8 mouse cellular contexts compared by ENCODE assay signal in the genomic region with DNA sequence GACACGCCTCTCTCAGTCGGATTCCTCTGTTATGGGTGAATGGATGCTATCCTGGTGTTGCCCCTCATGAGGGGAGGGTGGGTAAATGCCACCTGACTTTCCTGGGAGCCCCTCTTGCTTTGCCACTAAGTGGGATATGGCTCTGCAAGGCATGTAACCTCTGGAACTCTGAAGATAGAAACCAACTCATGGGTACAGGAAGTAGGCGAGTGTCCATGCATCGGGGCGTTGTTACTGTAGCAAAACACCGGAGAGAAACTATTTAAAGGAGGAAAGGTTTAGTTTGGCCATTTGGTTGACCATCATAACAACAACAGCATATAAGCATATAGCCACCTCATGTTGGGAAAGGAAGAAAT. TPM values are rescaled to one million over a fixed set of nuclear protein-coding genes. Genes with fewer than 3 reads are reported as not detected.
DNase-seq lines count a peak whose midpoint lies in the region; ATAC-seq lines count a peak whose summit lies in the region.
"Had no signal": no experiment of that assay in that cellular context is flagged by ENCODE, and none has a peak within 500 bp of the region (broad histone marks: within the 10 kb centered on the region; RNA-seq: fewer than 3 reads in every experiment).

No protein-coding gene starts in this region.

- H3K36me3 ChIP-seq in neural tube, embryonic 11.5 days (ENCODE audit: control insufficient read depth, insufficient read depth, low read length): no peaks in the 10 kb centered on the region
- H3K36me3 ChIP-seq in forebrain, embryonic 13.5 days (ENCODE audit: poor library complexity, severe bottlenecking): no peaks in the 10 kb centered on the region
- H3K36me3 ChIP-seq in limb, embryonic 15.5 days: no peaks in the 10 kb centered on the region
- no peaks in the 10 kb centered on the region for H3K36me3 ChIP-seq in stomach, embryonic 16.5 days (ENCODE audit: control insufficient read depth, insufficient read depth, low read length)

- peaks cover 14% of the 10 kb centered on the region for H3K4me1 ChIP-seq in neural tube, embryonic 11.5 days (ENCODE audit: control insufficient read depth, insufficient read depth, low read length)
- H3K4me1 ChIP-seq in forebrain, embryonic 13.5 days: peaks cover 38% of the 10 kb centered on the region
- H3K4me1 ChIP-seq in limb, embryonic 15.5 days: peaks cover 17% of the 10 kb centered on the region
- peaks cover 14% of the 10 kb centered on the region for H3K4me1 ChIP-seq in stomach, embryonic 16.5 days (ENCODE audit: control insufficient read depth, insufficient read depth, low read length)

- H3K9ac ChIP-seq in neural tube, embryonic 11.5 days (ENCODE audit: low read length): peak overlapping the region; percentile 42
- peak overlapping the region; percentile 55 for H3K9ac ChIP-seq in forebrain, embryonic 13.5 days
- no peak overlapping the region for H3K9ac ChIP-seq in limb, embryonic 15.5 days
- peak overlapping the region; percentile 74 for H3K9ac ChIP-seq in stomach, embryonic 16.5 days (ENCODE audit: low read length)

- WGBS in neural tube, embryonic 11.5 days: 76% methylated on average over 6 of the region's 6 CpGs
- 72% methylated on average over 6 of the region's 6 CpGs for WGBS in forebrain, embryonic 13.5 days
- 76% methylated on average over 6 of the region's 6 CpGs for WGBS in limb, embryonic 15.5 days
- 80% methylated on average over 6 of the region's 6 CpGs for WGBS in stomach, embryonic 16.5 days

- no peaks in the 10 kb centered on the region for H3K27me3 ChIP-seq in neural tube, embryonic 11.5 days (ENCODE audit: control insufficient read depth, insufficient read depth, low read length)
- no peaks in the 10 kb centered on the region for H3K27me3 ChIP-seq in forebrain, embryonic 13.5 days
- H3K27me3 ChIP-seq in limb, embryonic 15.5 days: no peaks in the 10 kb centered on the region
- H3K27me3 ChIP-seq in stomach, embryonic 16.5 days (ENCODE audit: control insufficient read depth, insufficient read depth, low read length): no peaks in the 10 kb centered on the region

- peak overlapping the region; percentile 19 for H3K4me3 ChIP-seq in neural tube, embryonic 11.5 days (ENCODE audit: low read depth, low read length)
- H3K4me3 ChIP-seq in forebrain, embryonic 13.5 days: peak overlapping the region; percentile 72
- H3K4me3 ChIP-seq in limb, embryonic 15.5 days: peak overlapping the region; percentile 63
- H3K4me3 ChIP-seq in stomach, embryonic 16.5 days (replicated peaks; ENCODE audit: low read length): peak overlapping the region; percentile 51

- no peak overlapping the region for H3K27ac ChIP-seq in neural tube, embryonic 11.5 days (ENCODE audit: low read depth, low read length)
- H3K27ac ChIP-seq in forebrain, embryonic 13.5 days: peak overlapping the region; percentile 80
- H3K27ac ChIP-seq in limb, embryonic 15.5 days: no peak overlapping the region
- no peak overlapping the region for H3K27ac ChIP-seq in stomach, embryonic 16.5 days (ENCODE audit: low read length)

- no peak for ATAC-seq in neural tube, embryonic 11.5 days (ENCODE audit: insufficient read depth, low FRiP score, low TSS enrichment)
- ATAC-seq in forebrain, embryonic 13.5 days: no peak
- no peak for ATAC-seq in limb, embryonic 15.5 days (ENCODE audit: insufficient number of reproducible peaks, low FRiP score, low TSS enrichment, low read depth)
- ATAC-seq in stomach, embryonic 16.5 days (ENCODE audit: insufficient read depth, low FRiP score): no peak
- no peak for ATAC-seq in frontal cortex, adult (ENCODE audit: low TSS enrichment)

- H3K4me2 ChIP-seq in neural tube, embryonic 11.5 days (ENCODE audit: low read depth): peak overlapping the region; percentile 46
- peak overlapping the region; percentile 58 for H3K4me2 ChIP-seq in forebrain, embryonic 13.5 days
- H3K4me2 ChIP-seq in limb, embryonic 15.5 days: peak overlapping the region; percentile 51
- H3K4me2 ChIP-seq in stomach, embryonic 16.5 days (ENCODE audit: low read depth, low read length): peak overlapping the region; percentile 61

- H3K9me3 ChIP-seq in neural tube, embryonic 11.5 days (ENCODE audit: control insufficient read depth, low read length): no peaks in the 10 kb centered on the region
- H3K9me3 ChIP-seq in forebrain, embryonic 13.5 days (replicated peaks): no peaks in the 10 kb centered on the region
- H3K9me3 ChIP-seq in limb, embryonic 15.5 days: no peaks in the 10 kb centered on the region
- H3K9me3 ChIP-seq in stomach, embryonic 16.5 days (replicated peaks; ENCODE audit: control insufficient read depth, low read length): no peaks in the 10 kb centered on the region

- DNase-seq in neural tube, embryonic 11.5 days (ENCODE audit: low spot score): no peak
- no peak for DNase-seq in neural tube, embryonic 10.5 days (ENCODE audit: extremely low spot score, low spot score)
- DNase-seq in cerebellum, adult 11-12 months: no peak

RNA-seq across cellular contexts. Expression of a gene that starts 1.0 kb away (rescaled TPM):
- 115 and 119 TPM in 2 replicates for polyA plus RNA-seq in neural tube, embryonic 11.5 days (2014; fragmentation: Nextera tagmentation; extraction: Ambion mirVana)
- 148 and 160 TPM in 2 replicates for polyA plus RNA-seq in forebrain, embryonic 13.5 days (2015; fragmentation: Nextera tagmentation; extraction: Ambion mirVana)
- 75.7 and 83.1 TPM in 2 replicates for polyA plus RNA-seq in limb, embryonic 15.5 days (2015; fragmentation: Nextera tagmentation; extraction: Ambion mirVana)
- polyA plus RNA-seq in stomach, embryonic 16.5 days (2015; fragmentation: Nextera tagmentation; extraction: Ambion mirVana): 57.7 and 66.6 TPM in 2 replicates

RNA-seq across cellular contexts. Expression of a gene that starts 31.3 kb away (rescaled TPM):
- polyA plus RNA-seq in neural tube, embryonic 11.5 days (2014; fragmentation: Nextera tagmentation; extraction: Ambion mirVana): 0.26 TPM in 1 of 2 replicates, not detected in the other
- polyA plus RNA-seq in forebrain, embryonic 13.5 days (2015; fragmentation: Nextera tagmentation; extraction: Ambion mirVana): not detected in 2 replicates
- polyA plus RNA-seq in limb, embryonic 15.5 days (2015; fragmentation: Nextera tagmentation; extraction: Ambion mirVana): 0.15 and 0.48 TPM in 2 replicates
- 0.25 and 0.28 TPM in 2 replicates for polyA plus RNA-seq in stomach, embryonic 16.5 days (2015; fragmentation: Nextera tagmentation; extraction: Ambion mirVana)
- polyA plus RNA-seq: testis, adult 2 months had no signal

RNA-seq across cellular contexts. Expression of a gene that starts 55.0 kb away (rescaled TPM):
- 1.4 and 1.7 TPM in 2 replicates for polyA plus RNA-seq in neural tube, embryonic 11.5 days (2014; fragmentation: Nextera tagmentation; extraction: Ambion mirVana)
- polyA plus RNA-seq in forebrain, embryonic 13.5 days (2015; fragmentation: Nextera tagmentation; extraction: Ambion mirVana): 3.5 and 4.4 TPM in 2 replicates
- polyA plus RNA-seq in limb, embryonic 15.5 days (2015; fragmentation: Nextera tagmentation; extraction: Ambion mirVana): 0.04 TPM in 1 of 2 replicates, not detected in the other
- 0.04 and 0.08 TPM in 2 replicates for polyA plus RNA-seq in stomach, embryonic 16.5 days (2015; fragmentation: Nextera tagmentation; extraction: Ambion mirVana)

Comparison
In these comparisons a context has a peak if more than half of its experiments do, and no peak if none do; other contexts are left out.
1. H3K4me3 ChIP-seq: peak in every context shown above with its lines; median percentile 72 in forebrain, embryonic 13.5 days; 63 in limb, embryonic 15.5 days; 51 in stomach, embryonic 16.5 days; 19 in neural tube, embryonic 11.5 days.